Mouse (Mus musculus) naive thymus-derived CD4-positive, alpha-beta T cell, adult 2 months (primary cell): Measurements from ENCODE around the gene Cd36.
A peak's percentile ranks its signal among the peaks of the same experiment; 100 is the strongest.

Experiments
- DNase-seq: peaks from one replicate; pipeline ENCODE4 v3.0.0-alpha.2; 2011; ENCODE audit warnings: low read depth

Cd36 gene

DNA sequence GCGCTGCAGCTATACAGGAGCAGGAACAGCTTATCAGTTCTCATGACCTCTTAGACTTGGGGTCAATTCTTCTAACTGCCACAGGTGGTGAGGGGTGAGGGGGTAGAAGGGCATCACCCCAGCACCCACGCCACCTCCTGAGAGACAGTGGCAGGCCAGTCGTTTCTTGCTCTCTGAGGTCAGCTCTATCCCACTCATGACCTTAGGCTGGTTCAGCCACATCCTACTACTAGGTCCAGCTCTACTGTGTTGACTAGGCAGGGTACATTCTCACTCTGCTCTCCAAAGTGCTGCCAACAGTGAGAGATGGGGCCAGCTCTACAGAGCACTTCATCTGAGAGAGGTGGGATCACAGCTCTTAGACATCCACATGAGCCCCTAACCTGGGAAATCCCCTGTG, 30.2 kb downstream of the Cd36 start:
- DNase-seq, result no peak

DNA sequence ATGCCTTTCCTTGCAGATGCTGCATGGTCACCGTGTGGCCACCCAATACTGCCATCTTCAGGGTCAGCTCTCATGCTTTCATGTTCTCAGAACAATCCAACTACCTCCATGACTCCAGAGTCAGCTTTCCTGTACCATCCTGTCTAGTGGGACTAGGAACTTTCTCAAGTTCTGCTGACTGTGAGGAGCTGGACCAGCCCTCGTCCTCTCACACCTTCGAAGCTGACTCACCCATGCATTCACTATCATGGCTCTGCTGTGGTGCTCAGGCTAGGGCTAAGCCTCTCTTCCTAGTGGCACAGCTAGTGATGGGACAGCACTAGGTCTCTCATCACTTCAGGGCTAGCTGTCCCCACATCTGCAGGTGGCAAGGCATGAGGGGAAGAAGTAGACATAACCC, 30.7 kb downstream of the Cd36 start:
- DNase-seq, result no peak

DNA sequence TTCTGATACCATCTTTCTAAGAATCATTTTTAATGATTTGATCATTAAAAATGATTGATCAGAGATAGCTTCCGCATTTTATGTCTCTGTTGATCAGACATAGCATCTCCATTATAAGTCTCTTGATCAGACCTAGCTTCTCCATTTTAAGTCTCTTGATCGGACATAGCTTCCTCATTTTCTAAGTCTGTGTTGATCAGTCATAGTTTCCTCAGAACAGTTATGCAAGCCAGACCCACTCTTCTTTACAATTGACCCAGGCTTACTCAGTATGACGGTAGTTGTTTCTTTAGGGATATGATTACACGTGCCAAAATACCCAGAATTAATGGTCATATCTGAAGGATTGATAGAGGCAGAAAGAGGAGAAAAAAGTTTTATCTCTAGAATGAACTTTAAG, 31.3 kb downstream of the Cd36 start:
- DNase-seq, result no peak

DNA sequence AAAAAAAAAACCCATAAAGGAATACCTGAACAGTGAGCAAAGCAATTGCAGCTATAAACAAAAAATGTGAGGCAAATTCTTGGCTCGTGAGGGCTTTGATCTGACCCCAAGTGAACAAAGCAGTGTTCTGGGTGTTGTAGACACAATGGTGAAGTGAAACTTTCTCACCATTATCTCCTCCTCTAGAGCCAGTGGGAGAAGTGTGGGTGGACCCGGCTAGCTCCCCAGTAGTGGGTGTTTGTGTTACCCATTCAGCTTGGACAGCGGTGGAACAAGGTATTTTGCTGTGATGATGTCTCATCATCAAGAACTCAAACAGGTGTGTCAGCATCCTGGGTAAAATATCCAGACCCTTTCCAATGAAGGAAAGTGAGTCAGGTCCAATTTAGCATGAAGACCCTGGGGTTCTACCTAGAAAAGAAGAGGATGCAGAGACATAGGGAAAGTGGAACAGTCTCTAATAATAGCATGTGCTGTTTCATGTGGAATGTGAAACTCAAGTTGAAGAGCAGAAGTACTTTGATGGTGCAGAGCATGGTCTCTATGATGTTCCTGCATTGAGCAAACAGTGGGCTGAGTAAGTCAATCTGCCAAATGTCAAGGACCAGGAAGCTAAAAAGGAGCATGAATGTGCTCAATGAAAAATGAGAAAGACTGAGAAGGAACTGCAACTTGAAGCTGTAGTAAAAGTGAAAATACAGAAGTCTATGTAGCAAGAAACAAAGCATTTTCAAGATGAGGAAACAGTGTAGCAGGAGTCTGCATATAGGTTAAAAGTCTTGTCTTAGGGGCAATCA, 34.3 kb downstream of the Cd36 start:
- no peak for DNase-seq

DNA sequence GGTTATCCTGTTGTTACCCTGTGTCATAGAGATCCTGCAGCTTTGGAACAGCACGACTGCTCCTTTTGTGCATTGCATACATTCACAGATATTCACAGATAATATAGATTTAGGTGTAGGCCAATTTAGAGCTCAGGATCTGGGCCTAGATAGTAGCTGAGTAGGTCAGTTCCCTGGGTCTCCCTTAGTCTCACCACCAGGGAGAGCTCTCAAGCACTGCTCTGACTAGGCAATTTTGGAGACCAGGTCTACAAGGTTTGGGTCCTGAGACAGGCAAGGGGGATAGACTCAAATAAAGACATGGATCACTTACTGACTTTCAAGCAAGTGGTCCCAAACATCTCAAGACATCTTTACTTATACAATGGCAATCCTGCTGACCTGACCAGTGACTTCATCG, 38.0 kb downstream of the Cd36 start:
- no peak for DNase-seq

DNA sequence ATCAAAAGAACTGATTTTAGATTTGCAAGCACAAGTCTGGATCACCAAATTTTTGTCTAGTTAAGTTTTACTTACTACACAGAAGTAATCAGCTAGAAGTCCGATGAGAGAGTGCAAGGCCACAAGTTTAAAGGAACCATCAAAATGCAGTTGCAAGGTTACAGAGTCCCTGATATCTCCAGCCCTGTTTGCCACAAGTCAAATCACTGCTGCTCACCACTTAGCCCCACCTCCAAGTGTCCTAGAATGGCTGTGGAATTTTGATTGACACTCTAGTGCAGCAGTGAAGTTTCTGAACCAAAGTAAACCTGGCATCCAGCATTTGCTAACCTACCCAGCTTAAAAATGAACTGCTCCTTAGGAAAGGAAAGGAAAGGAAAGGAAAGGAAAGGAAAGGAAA, 39.0 kb downstream of the Cd36 start:
- no peak for DNase-seq

DNA sequence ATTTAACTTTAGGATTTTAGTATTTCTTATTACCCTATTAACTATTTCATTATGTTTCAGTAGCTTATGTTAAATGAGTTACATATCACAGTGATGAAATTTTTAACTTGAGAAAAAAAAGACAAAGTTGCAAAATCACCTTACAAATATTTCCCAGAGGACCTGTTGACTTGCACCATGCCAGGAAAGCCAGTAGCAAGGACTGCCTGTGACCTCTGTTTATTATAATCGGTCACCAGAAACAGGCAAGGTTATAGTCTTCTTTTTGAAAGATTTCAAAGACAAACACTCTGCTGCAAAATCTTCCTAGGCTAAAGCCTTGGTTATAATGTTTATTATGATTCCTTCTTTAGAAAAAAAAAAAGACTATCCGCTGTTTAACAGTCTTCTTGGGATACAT, 39.9 kb downstream of the Cd36 start:
- DNase-seq, result no peak

DNA sequence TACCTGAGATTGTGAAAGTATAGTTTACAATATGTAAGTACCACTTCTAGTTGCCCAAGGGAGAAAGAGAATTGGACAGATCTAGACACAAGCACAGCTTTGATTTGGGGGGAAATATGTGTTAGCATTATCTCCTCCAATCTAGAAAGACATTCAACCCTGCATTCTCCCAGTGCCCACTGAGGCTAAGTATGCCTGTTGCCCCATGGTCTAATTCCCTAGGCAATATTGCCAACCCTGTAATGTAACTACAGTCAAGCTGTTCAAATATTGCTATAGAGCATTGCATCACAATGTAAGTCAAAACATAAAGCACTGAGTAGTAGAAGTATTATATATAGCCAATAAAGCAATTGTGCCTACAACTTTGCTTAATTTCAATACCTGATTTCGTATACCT, 40.3 kb downstream of the Cd36 start:
- no peak for DNase-seq

DNA sequence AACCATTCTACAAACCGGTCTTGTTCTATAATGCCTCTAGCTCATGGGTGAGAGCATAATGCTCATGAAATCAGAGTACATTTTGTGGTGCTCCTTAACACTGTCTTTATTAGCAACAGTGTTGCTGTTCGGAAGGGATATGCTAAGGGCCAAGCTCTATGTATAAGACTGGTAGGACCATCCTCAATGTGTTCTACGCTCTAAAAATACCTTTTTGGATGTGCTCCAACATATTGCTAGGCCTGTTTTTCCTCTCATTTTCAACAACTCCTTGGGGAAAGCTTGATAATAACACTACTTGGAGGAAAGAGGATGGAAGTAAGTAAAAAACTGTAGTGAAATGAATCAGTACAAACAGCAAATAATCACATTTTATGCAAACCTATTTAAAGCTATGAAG, 44.7 kb downstream of the Cd36 start:
- no peak for DNase-seq

DNA sequence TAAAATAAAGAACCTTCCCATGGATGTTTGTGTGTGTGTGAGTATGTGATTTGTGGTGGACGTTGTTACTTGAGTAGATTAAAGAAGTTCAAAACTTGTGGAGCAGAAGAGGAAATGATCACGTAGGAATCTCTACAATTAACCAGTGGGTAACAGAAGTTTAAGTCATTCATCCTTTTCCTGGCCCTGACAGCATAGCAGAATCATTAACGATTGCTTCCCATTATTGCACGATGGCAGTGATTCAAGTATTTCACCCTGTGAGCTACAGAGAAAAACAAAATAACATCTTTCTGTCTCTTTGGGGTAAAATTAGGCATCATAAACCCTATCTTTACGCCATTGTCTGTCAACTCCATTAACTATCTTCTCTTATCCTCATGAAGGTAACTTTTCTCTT, 45.3 kb downstream of the Cd36 start:
- DNase-seq, result no peak

DNA sequence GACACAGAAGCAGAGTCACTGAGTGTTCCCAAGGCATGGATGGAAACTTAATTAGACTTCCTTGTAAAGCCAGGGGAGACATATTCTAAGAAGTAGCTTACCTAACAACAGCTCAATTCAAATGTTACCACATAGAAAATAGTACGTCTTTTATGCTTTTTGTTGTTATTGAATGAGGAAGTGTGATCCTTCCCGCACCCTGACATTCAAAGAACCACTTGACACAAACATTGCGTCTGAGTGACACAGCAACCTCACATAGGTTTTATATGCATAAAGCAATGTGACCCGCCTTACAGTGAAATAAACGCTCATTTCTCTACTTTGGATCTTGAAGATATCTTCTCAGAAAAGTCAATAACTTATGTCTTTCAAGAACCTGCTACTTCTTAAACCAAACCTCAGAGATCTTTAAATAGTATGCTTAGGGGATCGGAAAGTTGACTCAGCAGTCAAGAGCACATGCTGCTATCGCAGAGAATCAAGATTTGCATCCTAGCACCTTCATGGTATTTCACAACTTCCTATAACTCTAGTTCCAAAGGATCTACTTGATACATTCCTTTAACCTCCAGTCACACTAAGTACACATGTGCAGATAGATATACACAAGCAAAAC, 46.4 kb downstream of the Cd36 start:
- DNase-seq, result peak; percentile 1

DNA sequence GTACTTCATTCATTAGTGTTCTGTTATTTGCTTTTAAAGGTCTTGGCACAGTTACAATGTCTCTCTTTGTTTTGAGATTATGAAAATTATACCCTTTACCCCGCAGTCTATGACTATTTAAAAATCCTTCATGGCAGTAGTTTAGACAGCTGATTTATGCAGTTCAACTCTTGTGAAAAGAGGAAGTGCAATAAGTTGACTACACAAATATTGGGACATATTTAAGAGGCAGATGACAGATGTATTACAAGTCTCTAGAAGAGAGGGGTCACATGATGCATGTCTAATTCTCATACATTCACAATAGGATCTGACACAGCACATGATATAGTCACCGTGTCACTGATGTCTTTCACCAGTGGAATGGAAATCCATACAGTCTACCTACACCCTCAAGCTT, 49.1 kb downstream of the Cd36 start:
- DNase-seq, result no peak

DNA sequence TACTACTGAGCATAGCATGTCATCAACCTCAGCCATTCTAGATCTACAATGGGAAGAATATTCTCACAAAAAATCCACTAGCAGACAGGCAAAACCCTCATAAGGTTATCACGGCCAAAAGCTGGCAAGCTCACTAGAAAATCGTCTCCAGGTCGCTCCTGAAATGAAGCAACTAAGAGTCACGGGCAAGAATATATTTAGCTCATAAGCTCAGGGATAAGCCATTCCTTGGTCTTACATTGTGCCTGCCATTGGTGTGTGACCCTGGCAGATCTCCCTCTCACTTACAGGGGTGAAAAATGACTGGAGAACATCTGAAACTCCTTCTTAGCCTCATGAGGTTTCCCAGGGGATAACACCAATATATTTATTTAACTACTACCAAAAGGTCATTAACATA, 52.2 kb downstream of the Cd36 start:
- DNase-seq, result no peak

DNA sequence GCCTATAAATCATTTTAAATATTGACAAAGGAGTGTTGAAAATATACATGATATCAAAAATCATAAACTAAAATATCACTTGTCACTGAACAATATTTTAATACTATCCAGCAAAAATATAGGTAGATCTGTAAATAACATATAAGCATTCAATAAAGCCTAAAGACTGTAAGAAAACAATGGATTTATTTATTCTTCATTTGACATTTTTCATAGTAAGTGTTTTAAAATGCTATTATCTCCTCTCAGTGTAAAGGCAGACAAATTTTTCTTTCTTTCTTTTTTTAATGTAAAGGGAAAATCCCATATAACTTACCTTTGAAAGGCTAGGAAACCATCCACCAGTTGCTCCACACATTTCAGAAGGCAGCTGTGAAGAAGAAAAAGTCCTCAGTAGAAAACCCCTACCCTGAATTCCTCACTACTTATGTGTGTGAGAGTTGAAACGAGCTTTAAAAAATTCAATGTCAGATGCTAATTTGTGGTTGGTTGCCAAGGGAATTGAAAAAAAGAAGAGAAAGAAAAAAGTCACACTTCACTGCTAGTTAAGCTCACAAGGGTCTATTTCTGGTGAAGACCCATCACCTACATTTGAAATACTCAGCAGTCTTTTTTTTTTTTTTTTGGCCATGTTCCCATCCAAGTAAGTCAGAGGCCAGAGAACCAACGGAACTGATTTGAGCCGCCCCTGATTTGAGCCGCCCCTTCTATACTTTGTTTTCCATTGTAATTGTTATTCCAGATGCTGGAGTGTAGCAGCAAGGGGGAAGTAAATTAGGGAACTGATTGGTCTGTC, 53.1 kb downstream of the Cd36 start:
- DNase-seq, result no peak

DNA sequence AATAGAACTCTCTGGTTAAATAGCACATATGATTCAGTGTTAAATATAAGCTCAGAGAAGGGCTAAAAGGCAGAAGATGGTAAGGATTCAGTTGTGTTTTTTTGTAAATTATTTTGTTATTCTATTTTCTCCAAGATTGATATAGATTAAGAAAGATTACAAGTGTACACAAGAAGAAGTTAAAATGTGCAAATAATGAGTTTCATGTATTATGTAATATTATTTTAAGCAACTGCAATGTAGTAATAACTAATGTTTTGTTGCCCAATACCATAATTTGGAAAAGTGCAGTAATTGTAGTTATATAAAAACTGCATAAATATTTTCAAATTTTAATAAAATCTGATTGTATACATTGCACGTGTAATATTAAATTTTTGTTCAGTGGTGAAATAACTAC, 54.8 kb downstream of the Cd36 start:
- no peak for DNase-seq

DNA sequence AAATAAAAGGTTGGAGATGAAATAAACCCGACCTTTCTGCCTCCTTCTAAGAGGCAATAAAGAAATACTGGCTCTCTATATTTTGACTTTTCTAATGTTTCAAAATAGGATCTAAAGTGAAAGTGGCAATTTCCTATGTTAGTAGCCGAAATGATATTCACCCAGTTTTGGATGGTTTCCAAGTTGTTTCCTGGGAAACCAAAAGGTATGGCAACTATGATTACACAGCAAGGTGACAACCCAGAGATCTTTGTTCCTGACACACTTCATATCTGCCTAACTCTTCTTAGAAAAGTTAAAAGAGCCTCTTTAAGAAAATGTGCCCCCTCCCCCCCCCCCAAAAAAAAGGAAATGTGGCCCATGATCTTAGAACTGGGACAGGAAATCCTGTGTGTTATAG, 58.1 kb downstream of the Cd36 start:
- no peak for DNase-seq

DNA sequence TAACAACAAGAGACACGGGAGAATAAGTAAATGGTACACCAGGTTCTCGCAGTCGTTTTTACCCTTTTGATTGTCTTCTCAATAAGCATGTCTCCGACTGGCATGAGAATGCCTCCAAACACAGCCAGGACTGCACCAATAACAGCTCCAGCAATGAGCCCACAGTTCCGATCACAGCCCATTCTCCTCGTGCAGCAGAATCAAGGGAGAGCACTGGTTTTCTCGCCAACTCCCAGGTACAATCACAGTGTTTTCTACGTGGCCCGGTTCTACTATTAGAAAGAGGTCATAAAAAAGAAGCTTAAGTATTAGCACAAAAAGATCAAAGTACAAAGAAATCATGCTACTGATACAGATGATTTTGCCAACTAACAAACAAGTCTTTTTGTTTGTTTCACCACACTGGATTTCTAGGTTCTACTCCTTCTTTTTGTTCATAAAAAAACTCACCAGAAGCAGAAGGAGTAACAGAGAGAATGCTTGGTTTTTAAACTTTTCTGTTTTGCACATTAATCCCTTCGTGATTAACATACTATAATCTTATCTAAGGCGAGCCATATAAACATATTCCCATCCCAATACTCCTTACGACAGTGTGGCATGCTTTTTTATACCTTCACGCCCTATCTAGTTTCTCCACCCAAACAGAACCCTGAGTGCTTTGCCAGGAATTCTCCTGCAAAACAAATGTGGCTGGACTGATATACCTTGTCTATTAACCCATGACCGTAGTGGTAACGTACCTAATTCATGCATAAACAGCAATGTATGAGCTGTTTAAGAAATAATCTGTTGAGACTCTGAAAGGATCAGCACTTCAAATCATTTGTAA, 59.7 kb downstream of the Cd36 start:
- DNase-seq, result no peak

DNA sequence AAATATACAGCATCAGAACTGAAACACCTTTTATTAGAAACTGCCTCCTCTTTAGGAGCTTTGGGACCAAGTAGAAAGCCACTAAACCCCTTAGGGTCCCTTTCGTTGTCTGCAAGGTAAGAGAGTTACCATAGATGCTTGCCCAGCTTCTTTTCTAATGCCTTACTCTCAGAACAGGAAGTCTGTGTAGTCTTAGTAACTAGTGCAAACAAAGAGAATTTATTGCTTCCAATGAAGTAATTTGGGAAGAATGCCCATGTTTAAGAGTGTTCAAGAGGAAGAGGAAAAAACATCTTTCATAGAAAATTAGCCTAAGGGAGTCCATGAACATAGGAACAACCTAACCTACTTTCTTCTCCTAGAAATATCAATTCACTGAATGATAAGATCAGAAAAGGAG, 67.2 kb downstream of the Cd36 start:
- no peak for DNase-seq

DNA sequence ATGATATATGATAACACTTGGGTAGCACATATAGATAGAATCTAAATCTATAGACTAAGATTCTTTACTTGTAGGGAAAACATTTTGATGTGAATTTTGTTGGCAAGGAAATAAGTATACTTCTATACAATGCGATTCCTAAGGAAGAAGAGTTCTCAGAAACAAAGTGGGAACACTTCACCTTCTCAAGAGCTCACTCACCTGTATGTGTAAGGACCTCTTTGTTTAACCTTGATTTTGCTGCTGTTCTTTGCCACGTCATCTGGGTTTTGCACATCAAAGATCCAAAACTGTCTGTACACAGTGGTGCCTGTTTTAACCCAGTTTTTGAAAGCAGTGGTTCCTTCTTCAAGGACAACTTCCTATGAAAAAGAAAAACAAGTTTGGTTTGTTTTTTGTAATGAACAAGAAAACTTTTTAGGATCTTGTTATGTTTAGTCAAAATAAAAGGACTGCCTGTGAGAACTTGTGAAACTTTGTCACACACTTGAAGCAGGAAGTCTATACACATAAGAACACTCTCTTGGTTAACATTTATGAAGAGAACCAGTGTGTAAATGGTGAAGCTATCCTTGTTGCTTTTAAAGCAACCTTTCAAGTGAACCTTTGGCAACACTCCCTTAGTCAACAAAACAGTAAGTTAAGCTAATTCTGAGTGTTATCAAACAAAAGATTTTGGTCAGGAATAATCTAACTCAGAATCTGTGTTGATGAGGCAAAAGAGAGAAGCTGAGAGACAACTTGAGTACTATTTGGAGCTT, 68.2 kb downstream of the Cd36 start:
- no peak for DNase-seq

DNA sequence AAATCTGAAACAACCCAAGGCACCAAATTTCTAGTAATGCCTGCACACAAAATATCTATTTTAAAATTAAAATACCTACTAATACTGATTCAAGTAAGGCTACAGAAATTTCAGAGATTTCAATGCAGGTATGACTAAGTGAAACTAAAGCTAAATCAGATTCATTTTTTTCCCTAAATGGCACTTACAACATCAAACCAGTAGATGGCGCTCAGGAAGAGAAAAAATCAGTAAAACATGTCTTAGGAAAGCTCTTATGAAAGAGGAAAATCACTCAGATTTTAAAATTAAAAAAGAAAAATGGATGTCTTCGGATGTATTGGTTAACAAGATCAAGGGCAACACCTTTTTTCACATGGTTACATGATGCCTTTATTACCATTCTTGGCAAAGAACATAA, 72.4 kb downstream of the Cd36 start:
- peak; percentile 18 for DNase-seq

DNA sequence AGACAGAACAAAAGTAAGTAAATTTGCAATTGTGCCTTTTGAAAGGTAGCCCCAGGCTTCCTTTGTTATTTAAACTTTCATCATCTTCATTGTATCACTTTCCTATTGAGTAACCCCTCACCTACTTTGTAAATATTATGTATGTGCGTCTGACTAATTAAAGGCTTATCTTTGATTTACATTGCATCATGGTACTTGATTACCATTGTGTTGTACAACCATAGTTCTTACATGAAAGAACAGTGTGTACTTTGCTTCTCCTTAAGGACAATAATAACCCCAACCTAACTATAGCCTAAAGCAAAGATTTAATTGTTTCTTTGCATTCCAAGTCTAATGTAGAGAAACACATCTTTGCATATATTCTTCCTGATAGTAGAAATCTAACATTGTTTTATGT, 78.3 kb downstream of the Cd36 start:
- DNase-seq, result no peak
